Mouse (Mus musculus) mouse trophoblast stem cell (cell line): ENCODE measurements at regions not wholly inside any gene's neighbourhood (a gene's known extent, or its start where the extent isn't known, plus 50 kb on each side); places are given as distances from the start of the nearest gene placed in this dataset.
"Not testable (repeated sequence)": the region's sequence is repeated elsewhere in the genome, so short reads cannot be mapped to it uniquely, and the experiment has no call there.

Experiments used
- in situ Hi-C, 2 experiments: fragments of 300-500 bp; cut with MseI, MboI; formaldehyde crosslinking; loops; 2 replicates in 1 of 2; 3 replicates in 1 of 2; pipeline ENCODE4 v1.15.1; 2025

DNA sequence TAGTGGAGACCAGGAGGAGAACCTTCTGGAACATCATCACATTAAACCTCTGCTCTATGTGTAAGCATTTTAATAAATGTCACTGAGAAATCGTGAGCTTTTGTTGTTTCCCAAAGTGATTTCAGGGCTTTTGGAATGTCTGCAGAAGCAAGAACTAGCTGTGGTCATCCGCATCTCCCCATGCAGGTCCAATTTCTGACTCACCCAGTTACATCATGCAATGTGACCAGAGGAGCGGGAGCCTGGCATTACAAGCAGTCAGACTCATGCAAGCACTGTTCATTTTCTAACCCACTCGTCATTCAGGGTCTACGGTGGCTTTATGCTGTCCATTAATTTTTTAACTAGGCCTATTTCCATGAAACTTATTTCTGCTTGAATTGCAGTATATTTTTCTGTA, 151.2 kb upstream of the Supt20 start:
- in situ Hi-C loops = no loop called here

DNA sequence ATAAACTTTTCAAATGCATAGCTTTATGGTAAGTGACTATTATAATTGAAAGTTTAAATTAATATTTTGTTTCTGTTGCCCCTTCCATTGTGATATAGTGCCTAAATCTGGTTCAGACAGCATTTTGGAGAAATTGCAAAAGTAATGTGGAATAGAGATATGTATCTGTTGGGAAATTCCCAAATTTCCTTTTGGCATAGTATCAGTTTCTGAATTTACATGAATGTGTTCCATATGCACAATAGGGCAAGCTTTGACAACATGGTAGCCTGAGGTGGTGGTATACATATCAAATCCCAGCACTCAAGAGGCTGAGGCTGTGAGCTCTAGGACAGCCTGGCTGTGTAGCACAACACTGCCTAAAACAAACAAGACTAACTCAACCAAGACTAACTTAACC, 147.2 kb upstream of the Supt20 start:
- in situ Hi-C loops = no loop called here

DNA sequence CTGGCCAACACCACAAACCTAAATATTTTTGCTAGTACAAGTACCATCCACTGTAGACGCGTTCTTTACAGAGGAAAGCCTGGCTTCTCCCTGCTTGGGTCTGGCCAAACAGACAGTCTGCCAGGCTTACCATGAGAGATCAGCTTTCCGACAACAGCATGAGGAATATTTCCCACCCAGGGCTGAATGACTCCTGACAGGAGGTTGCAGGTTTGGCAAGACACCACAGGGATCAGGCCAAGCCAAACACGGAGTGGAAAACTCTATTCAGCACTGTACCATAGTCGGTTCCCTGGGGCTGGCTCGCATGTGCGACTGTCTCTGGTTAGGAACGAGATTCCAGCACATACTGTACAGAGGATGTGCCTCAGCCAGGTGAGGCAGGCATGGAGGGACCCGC, 140.7 kb upstream of the Supt20 start:
- in situ Hi-C loops = no loop called here

DNA sequence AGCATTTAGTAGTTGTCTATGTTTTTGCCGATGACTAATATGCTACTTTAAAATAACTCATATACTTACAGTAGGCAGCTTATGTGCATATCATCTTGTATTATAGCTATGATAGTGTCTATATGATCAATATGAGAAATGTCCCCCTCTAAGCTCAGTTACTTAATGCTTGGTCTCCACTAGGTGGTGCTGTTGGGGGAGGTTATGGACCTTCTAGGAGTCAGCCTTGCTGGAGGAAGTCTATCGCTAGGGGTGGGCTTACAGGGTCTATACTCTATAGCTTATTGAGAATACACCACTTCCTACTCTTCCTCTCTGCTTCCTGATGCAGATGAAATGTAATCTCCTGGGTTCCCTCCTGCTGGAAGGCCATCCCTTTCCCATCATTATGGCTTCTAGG, 136.7 kb upstream of the Supt20 start:
- in situ Hi-C loops = no loop called here

DNA sequence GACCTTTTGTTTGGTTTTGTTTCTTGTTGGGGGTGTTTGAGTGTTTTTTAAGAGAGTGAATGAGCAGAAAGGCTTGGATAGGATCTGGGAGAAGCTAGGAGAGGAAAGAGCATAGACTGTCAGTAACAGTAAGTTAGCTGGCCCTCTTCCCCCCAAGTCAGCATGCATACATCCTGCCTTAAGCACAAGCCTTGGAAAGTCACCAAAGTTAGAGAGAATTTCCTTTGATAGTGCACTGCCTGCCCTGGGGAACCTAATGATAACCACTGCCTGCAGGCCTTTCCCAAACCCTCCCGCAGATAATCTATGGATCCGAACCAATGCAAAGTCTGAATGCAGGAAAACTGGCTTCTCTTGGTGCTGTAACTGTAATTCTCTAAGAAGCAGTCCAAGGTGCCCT, 133.6 kb upstream of the Supt20 start:
- in situ Hi-C loops = no loop called here

DNA sequence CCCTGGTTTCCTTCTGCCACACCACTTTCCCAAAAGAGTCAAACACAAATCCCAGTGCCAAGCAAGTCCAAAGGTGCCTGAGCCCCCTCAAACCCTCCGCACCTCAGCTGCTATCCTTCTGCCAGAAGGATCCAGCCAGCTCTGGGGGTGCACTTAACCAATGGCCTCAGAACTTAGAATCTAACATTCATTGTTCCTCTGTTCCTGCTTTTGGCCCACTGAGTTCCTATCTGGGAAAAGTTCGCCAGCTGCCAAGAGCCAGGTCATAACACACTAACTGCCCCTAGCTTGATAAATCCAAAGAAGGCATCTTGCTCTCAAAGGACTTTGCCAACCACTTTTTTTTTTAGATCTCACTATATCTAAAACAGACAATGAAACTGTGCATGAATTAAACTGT, 133.1 kb upstream of the Supt20 start:
- in situ Hi-C loops = no loop called here

DNA sequence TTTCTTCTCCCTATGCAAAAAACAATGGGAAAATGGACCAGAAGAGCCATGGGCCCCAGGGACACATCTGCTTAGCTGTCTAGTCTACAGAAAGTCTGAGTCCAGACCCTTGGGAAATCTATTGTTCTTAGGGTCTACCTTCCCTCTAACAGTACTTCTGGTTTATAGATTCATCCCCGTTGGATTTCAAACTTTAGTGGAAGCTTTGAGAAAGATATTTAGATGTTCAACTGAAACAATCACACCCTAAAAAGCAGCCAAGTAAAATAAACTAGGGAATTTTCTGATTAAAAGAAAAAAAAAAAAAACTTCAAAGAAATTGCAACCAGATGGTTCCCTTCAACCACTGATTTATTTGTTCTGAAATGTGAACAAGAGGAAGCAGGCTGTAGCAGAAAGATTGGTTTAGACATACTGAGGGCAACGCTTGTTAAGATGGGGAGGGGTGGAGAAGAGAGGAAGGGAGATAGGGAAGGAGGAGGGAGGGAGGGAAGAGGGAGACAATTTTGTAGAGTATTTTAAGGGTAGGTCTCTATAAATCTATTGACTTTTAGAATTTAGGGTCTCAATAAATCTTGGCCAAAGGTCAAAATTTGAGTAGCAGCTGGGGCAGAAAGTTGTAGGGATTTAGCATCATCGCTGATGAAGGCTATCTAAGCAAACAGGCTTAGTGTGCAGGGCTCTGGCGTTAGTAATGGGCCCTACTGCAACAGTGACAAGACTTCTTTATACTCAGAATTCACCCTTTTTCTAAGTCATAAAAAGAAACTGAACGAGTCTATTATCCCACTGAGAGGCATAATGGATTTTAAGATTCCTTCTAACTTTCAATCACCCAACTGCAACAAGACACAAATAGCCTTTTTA, 132.3 kb upstream of the Supt20 start:
- in situ Hi-C loops = no loop called here

DNA sequence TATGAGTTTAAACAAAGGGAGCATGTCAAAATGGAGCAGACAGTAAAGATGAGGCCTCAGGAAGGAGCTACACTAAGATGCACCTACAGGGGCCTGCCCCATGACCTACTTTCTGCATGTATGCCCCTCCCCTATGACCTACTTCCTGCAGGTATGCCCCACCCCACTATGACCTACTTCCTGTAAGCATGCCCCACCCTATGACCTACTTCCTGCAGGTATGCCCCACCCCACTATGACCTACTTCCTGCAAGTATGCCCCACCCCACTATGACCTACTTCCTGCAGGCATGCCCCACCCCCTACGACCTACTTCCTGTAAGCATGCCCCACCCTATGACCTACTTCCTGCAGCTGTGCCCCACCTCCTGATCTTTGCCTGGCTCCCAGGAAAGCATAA, 125.3 kb upstream of the Supt20 start:
- in situ Hi-C loops = no loop called here

DNA sequence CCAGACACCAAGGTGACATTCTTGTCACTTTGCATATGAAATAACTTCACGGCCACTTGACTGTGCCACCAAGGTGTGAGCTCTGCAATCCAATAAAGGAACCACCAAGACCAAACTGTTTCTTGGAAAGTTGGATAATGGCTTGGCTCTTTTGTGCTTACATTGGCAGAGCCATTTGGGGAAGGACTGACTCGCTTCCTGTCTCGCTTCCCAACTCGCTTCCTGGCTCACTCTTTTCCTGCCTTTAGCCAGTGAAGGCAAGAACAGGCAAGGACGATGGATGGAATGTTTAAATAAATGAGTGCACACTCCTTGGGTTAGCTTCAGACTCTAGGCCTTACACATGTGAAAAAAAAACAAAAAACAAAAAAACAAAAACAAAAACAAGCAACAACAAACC, 124.5 kb upstream of the Supt20 start:
- in situ Hi-C loops = no loop called here

DNA sequence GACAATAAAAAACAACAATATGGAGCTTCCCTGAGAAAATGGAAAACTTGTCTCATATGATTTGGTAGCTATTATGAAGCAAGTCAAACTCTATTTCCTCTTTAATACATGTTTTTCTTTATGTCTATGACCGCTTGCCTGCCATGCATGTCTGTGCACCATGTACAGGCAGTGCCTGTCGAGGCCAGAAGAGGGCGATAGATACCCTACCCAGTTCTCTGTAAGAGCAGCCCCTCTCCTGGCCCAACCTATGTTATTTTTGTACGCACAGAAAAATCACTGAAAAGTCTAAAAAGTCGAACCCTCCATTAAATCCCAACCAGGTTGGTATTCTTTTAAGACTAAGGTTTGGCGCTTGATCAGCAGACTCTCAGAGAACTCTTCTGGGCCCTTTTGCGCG, 122.1 kb upstream of the Supt20 start:
- in situ Hi-C loops = no loop called here

DNA sequence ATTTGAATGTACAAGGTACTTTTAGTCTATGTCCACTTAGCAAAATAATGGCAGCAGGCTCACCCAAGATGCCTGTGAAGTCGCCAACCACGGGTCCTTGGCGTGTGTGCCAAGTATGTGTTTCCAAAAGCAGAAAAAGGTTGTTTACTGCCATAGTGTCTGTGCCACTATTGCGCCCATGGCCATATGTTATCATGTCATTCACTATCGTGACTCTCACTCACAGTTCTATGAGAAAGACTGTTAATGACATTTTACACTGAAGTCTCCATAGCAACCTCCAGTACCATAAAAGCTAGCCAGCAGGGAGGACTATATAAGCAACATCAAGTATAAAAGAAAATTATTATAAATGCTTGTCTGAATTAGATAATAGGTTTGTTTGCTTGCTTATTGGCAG, 114.8 kb upstream of the Supt20 start:
- in situ Hi-C loops = no loop called here

DNA sequence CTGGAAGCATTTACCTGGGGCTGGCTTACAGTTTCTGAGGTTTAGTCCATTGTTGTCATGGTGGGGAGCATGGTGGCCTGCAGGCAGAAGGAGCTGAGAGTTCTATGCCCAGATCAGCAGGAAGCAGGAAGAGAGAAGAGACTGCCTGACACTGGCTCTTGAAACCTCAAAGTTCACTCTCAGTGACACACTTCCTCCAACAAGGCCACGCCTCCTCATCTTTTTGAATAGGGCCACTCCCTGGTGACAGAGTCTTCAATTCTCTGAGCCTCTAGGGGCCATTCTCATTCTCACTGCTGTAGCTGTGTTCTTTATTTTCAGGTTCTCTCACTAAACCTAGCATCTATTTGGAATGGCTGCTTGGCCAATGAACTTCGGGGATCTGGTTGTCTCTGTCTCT, 113.2 kb upstream of the Supt20 start:
- in situ Hi-C loops = no loop called here

DNA sequence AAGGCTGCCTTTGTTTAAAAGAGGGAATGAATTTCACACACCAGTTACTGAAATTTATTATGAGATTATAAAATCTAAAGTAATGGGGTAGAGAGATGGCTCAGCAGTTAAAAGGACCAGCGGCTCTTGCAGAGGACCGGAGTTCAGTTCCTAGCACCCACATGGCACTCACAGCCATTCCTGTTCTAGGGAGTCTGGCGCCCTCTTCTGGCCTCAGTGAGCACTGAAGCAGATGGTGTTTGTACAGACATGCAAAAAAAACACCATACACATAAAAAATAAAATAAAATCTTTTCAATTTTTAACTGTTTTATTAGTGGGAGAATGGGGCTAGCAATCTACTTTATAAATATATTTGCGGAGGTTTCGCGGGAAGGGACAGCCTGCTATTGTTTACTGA, 112.3 kb upstream of the Supt20 start:
- in situ Hi-C loops = no loop called here

DNA sequence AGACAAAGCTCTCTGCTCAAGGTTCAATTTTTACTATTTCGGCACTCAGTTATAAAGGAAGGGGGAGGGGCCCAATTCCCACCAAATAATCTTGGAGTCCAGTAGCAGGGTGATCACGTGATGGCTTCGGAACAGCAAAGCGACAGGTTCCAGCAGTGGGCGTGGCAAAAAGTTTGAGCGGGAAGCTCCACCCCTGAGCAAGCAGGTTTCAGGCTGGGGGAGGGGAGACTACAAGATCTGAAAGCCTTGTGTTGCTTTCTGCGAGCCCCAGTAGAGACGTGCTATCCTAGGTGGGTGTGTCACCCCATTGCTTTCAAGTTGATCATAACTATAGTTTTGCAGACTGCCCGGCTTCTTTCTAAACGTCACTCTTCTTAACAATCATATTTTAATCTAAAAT, 106.8 kb upstream of the Supt20 start:
- in situ Hi-C loops = not testable (repeated sequence)

DNA sequence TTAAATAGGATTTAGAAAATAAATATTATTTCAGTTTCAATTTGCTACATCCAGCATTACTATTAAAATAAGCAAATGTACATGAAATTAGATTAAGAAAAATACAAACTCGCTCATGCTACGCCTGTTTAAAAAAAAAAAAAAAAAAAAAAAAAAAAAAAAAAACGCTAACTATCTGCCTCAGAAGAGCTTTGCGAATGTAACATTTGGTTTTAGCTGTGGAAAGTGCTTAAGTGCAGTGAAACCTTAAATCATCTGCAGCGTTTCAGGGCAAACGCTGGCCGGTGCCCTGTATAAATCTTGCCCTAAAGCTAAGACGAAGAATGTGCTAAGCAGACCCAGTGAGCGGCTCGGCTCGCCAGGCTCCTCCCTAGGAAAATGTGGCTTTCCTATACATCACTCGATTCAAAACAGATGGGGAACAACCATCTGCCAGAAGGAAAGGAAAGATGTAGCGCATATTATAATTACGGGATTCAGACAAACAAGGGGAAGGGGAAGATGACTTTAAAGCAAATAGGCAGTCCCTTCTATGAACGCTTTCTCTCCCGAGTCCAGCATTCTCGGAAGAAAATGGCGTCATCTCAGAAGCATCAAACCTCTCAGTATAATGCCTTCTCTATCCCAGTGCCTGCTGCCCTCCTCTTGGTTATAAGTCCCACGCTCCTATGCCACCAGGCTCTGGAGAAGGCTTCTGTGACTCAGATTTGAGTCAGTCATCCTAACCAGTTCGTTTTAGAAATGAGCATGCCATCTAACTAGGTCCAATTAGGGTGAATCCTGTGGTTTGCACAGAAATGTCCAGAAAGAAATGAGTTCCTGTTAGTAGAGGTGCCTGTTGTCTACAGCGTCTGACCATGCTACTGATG, 105.2 kb upstream of the Supt20 start:
- in situ Hi-C loops = no loop called here

DNA sequence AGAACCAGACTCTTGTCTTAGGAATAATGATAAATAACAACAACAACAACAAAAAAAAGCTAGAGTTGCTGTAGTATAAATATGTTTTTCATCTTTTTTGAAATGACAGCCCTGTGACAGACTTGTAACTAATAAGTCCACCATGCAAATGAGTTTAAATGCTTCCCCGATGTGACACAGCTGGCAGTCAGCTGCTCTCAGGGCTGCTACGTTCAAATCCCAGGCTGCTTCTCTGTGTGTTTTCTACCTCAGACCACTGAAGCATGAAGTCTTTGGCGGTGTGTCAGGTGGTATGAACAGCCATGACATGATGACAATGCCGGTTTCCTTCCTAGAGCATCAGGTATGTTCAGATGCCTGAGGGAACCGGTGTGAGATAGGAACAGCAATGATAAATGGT, 104.4 kb upstream of the Supt20 start:
- in situ Hi-C loops = no loop called here

DNA sequence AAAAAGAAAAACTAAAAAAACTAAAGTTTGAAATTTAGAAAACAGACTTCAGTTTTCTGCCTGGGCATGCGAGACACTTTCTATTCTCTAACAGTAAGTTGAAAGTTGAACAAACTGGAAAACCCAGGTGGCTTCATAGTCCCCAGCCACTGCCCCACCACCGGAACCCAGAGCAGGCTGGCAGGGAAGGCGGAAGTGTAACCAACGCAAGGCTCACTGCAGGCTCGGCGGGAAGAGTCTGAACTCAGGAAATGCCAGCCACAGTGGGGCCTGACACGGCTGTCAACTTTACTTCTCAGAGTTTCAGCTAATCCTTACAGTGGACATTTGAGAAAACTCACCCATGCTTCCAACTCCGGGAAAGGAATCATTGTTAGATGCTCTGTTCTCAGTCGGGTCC, 102.6 kb upstream of the Supt20 start:
- in situ Hi-C loops = no loop called here

DNA sequence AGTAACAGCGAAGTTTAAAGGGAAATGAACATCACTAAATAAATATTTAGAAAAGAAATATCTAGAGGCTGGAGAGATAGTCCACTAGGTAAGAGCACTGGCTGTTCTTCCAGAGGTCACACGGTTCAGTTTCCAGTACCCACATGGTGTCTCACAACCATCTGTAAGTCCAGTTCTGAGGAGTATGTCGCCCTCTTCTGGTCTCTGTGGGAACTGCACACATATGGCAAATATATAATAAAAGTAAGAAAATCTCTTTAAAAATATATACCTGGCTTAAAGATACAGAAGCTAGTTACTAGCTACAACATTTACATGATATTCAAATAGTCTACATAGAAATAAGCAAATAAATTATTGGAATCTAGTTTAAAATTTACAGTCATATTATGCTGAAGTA, 101.4 kb upstream of the Supt20 start:
- in situ Hi-C loops = no loop called here

DNA sequence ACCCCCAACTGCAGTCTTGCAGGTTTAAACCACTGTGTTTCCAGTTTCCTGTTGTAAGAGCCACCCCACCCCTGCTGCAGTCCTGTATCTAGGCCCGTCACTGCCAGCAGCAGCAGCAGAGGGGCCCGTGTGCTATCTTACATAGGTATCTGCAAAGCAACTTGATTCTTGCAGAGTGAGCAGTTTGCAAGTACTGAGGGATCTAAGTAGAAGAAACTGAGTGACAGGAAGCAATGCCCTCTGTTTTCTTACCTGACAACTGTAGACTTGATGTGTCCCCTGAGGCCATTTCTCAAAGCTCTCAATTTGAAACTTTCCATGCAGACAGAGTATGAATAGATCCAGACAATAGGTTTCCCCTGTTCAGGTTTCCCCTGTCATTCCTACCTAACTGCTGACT, 100.5 kb upstream of the Supt20 start:
- in situ Hi-C loops = no loop called here

DNA sequence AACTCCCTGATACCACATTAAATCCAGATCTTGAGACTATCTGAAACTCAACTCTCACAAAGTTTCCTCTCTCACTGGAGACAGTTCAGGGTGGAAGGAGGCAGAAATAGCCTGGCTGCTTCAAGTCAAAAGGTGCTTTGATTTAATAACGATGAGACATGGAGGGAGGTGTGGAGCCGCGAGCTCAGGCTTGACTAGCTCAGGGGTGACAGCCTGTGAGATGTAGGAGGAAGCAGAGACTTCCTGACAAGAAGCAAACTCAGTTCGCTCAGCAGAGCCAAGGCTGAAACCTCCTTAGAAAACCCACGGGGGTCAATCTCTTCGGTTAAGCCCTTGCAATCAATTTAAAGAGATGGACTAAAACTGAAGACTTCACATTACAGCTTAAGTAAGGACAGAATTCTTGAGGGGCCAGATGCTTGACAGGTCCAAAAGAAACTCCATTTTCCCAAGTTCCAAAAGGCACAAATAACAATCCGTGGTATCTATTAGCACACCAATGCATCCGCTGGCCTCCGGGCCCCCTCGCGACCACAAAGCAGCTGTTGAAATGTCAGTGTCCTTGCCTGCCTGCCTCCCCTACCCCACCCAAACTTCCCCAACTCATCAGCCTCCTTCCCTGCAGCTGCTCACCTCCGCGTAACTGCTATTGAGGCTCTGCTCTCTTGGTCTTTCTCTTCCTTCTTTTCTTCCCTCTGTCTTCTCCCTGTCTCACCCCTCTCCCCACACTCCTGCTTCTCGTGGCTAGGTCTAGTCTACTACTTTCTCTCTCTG, 99.8 kb upstream of the Supt20 start:
- in situ Hi-C loops = no loop called here

DNA sequence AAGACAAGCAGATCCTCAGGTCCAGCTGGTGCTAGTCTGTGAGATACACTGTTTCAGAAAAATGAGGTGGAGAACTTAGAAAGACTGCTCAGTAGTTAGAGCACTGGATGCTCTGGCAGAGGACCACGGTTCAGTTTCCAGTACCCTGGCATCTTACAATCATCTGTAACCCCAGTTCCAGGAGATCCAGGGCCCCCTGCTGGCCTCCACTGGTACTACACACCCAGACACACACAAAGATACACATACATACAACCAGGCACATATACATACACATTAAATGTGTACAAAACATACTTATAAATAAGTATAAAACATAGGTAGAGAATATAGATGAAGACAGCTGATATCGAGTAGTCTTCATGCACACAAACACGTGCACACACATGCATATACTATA, 97.4 kb upstream of the Supt20 start:
- in situ Hi-C loops = no loop called here
